Mouse (Mus musculus): ENCODE measurements around the gene Ttc28.

GRCm38 (mm10) chr5:111226486-111226885 lies 346.9 kb downstream of the Ttc28 start:
- TF ChIP-seq TAL1 (IDR thresholded peaks at IDR 0.05; ENCODE audit: low read length) = no peak
- TF ChIP-seq GATA1 (IDR thresholded peaks at IDR 0.05; ENCODE audit: low read length) = no peak

Measured in erythroblast, embryonic 14.5 days (primary cell).